Mouse (Mus musculus): ENCODE data around the gene Olfr146. TPM values are rescaled to one million over a fixed set of nuclear protein-coding genes. Genes with fewer than 3 reads are reported as not detected.

Gene Olfr146
- not detected in 2 replicates for polyA plus RNA-seq (2016; fragmentation: Nextera tagmentation; extraction: Ambion mirVana)

GRCm38 (mm10) chr9:39023277-39023676 is at the start of gene Olfr146:
Olfr146 (minus strand) TSS chr9:39023377.
- Histone ChIP-seq H3K4me3 (no peak within 1 kb of the TSS), H3K9me3 (replicated peaks) (no peaks in the 10 kb centered on the region), H3K36me3 (no peaks in the 10 kb centered on the region), H3K27ac (no peak within 1 kb of the TSS), H3K9ac (no peak within 1 kb of the TSS), H3K4me2 (no peak within 1 kb of the TSS), H3K27me3 (replicated peaks) (no peaks in the 10 kb centered on the region), H3K4me1 (no peaks in the 10 kb centered on the region)
- ATAC-seq = no peak
- WGBS (ENCODE audit: insufficient replicate concordance) = 57% methylated on average over 1 of the region's 1 CpGs

GRCm38 (mm10) chr9:39064851-39065250 is 41.7 kb upstream of the Olfr146 start, which contains the start of gene Olfr937:
Olfr937 (minus strand) TSS chr9:39064951.
- WGBS (ENCODE audit: insufficient replicate concordance) = 50% methylated on average over 1 of the region's 1 CpGs
- no peak for ATAC-seq
- no peak within 1 kb of the TSS for H3K4me3 ChIP-seq

GRCm38 (mm10) chr9:38999583-38999982 is 23.6 kb downstream of the Olfr146 start, which contains the start of gene Olfr935:
Olfr935 (minus strand) TSS chr9:38999683.
- H3K4me1 ChIP-seq = no peaks in the 10 kb centered on the region
- no peak within 1 kb of the TSS for H3K9ac ChIP-seq
- 47% methylated on average over 2 of the region's 2 CpGs for WGBS (ENCODE audit: insufficient replicate concordance)
- H3K36me3 ChIP-seq = no peaks in the 10 kb centered on the region
- H3K4me3 ChIP-seq = no peak within 1 kb of the TSS
- H3K27me3 ChIP-seq (replicated peaks) = no peaks in the 10 kb centered on the region
- no peaks in the 10 kb centered on the region for H3K9me3 ChIP-seq (replicated peaks)
- ATAC-seq = no peak
- no peak within 1 kb of the TSS for H3K4me2 ChIP-seq
- H3K27ac ChIP-seq = no peak within 1 kb of the TSS

More at GRCm38 (mm10) chr9:39064851-39065250, 41.7 kb upstream of the Olfr146 start, which contains the start of gene Olfr937:
- Histone ChIP-seq H3K9me3 (replicated peaks) (no peaks in the 10 kb centered on the region), H3K4me1 (no peaks in the 10 kb centered on the region), H3K27ac (no peak within 1 kb of the TSS), H3K36me3 (no peaks in the 10 kb centered on the region), H3K27me3 (replicated peaks) (no peaks in the 10 kb centered on the region), H3K9ac (no peak within 1 kb of the TSS), H3K4me2 (no peak within 1 kb of the TSS)

- no peaks in the 10 kb centered on the region for H3K36me3 ChIP-seq
- no peaks in the 10 kb centered on the region for H3K27me3 ChIP-seq (replicated peaks)
- H3K27ac ChIP-seq = no peak within 1 kb of the TSS
- H3K9me3 ChIP-seq (replicated peaks) = no peaks in the 10 kb centered on the region
- ATAC-seq = no peak
- no peak within 1 kb of the TSS for H3K4me2 ChIP-seq
- WGBS (ENCODE audit: insufficient replicate concordance) = 71% methylated on average over 2 of the region's 2 CpGs
- no peak within 1 kb of the TSS for H3K9ac ChIP-seq
- no peaks in the 10 kb centered on the region for H3K4me1 ChIP-seq
- no peak within 1 kb of the TSS for H3K4me3 ChIP-seq
Observed at GRCm38 (mm10) chr9:38988215-38988614, 35.0 kb downstream of the Olfr146 start, which contains the start of gene Olfr934. Olfr934 (minus strand) TSS chr9:38988315.

- 66% methylated on average over 4 of the region's 4 CpGs for WGBS (ENCODE audit: insufficient replicate concordance)
- Histone ChIP-seq H3K4me3 (no peak within 1 kb of the TSS), H3K9me3 (replicated peaks) (0 out of 2 replicates have a peak, but pooled peaks cover 4% of the 10 kb centered on the region), H3K4me2 (no peak within 1 kb of the TSS), H3K4me1 (no peaks in the 10 kb centered on the region), H3K27ac (no peak within 1 kb of the TSS), H3K36me3 (no peaks in the 10 kb centered on the region), H3K27me3 (replicated peaks) (no peaks in the 10 kb centered on the region), H3K9ac (no peak within 1 kb of the TSS)
- no peak for ATAC-seq
Observed at GRCm38 (mm10) chr9:38972013-38972412, 51.2 kb downstream of the Olfr146 start, which contains the start of gene Olfr933. Olfr933 (plus strand) TSS chr9:38972313.

Small RNAs within 50 kb of the gene (microRNA-seq; reads per million reads assigned to microRNA genes)
- not detected for gene Gm25529

Other genes starting within 250 kb of the Olfr146 start
- gene Olfr922, start 208.8 kb downstream of the Olfr146 start, polyA plus RNA-seq (2016; fragmentation: Nextera tagmentation; extraction: Ambion mirVana) = not detected in 2 replicates
- gene Olfr923, start 196.8 kb downstream of the Olfr146 start, polyA plus RNA-seq (2016; fragmentation: Nextera tagmentation; extraction: Ambion mirVana) = not detected in 2 replicates
- not detected in 2 replicates for gene Olfr924, start 178.9 kb downstream of the Olfr146 start, polyA plus RNA-seq (2016; fragmentation: Nextera tagmentation; extraction: Ambion mirVana)
- not detected in 2 replicates for gene Olfr26, start 168.3 kb downstream of the Olfr146 start, polyA plus RNA-seq (2016; fragmentation: Nextera tagmentation; extraction: Ambion mirVana)
- gene Olfr926, start 146.3 kb downstream of the Olfr146 start, polyA plus RNA-seq (2016; fragmentation: Nextera tagmentation; extraction: Ambion mirVana) = not detected in 2 replicates
- not detected in 2 replicates for gene Olfr930, start 93.6 kb downstream of the Olfr146 start, polyA plus RNA-seq (2016; fragmentation: Nextera tagmentation; extraction: Ambion mirVana)
- gene Olfr933, start 51.1 kb downstream of the Olfr146 start, polyA plus RNA-seq (2016; fragmentation: Nextera tagmentation; extraction: Ambion mirVana) = not detected in 2 replicates
- not detected in 2 replicates for gene Olfr934, start 35.1 kb downstream of the Olfr146 start, polyA plus RNA-seq (2016; fragmentation: Nextera tagmentation; extraction: Ambion mirVana)
- gene Olfr935, start 23.7 kb downstream of the Olfr146 start, polyA plus RNA-seq (2016; fragmentation: Nextera tagmentation; extraction: Ambion mirVana) = not detected in 2 replicates
- not detected in 2 replicates for gene Olfr937, start 41.6 kb upstream of the Olfr146 start, polyA plus RNA-seq (2016; fragmentation: Nextera tagmentation; extraction: Ambion mirVana)
- gene Olfr938, start 55.5 kb upstream of the Olfr146 start, polyA plus RNA-seq (2016; fragmentation: Nextera tagmentation; extraction: Ambion mirVana) = not detected in 2 replicates
- gene Olfr27, start 104.8 kb upstream of the Olfr146 start, polyA plus RNA-seq (2016; fragmentation: Nextera tagmentation; extraction: Ambion mirVana) = not detected in 2 replicates
- gene Olfr943, start 142.9 kb upstream of the Olfr146 start, polyA plus RNA-seq (2016; fragmentation: Nextera tagmentation; extraction: Ambion mirVana) = not detected in 2 replicates
- not detected in 2 replicates for gene Olfr944, start 178.5 kb upstream of the Olfr146 start, polyA plus RNA-seq (2016; fragmentation: Nextera tagmentation; extraction: Ambion mirVana)
- gene Olfr1537, start 226.6 kb upstream of the Olfr146 start, polyA plus RNA-seq (2016; fragmentation: Nextera tagmentation; extraction: Ambion mirVana) = not detected in 2 replicates

All from liver, embryonic 12.5 days (tissue).